Mouse (Mus musculus): ENCODE measurements around the gene Lrrc71. TPM values are rescaled to one million over a fixed set of nuclear protein-coding genes. Genes with fewer than 3 reads are reported as not detected.

Lrrc71 gene
- polyA plus RNA-seq, 1 experiment from 2014 or later: 0.40 TPM

DNA sequence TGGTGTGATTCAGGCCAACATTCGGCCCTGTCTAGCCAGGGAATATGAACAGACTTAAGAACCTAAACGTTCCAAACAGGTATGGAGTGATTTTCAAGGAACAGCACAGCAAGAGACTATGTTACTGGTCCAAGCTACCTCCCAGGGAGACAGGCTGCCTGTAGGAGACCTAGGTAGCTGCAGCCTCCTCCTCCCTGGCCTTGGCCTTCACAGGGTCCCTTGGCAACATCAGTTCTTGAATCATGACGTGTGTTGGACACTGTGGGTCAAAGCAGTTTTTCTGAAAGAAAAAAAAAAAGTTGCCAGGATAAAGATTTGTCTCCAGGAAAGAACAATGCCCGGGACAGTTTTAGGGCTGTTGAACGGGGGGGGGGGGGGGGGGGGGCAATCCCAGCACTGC is 9.5 kb downstream of the Lrrc71 start:
- WGBS: 71% methylated on average over 5 of the region's 5 CpGs
- H3K36me3 ChIP-seq: peaks cover 60% of the 10 kb centered on the region
- ATAC-seq (ENCODE audit: low read depth): no peak
- no peaks in the 10 kb centered on the region for H3K9me3 ChIP-seq
- H3K4me1 ChIP-seq (replicated peaks): no peaks in the 10 kb centered on the region
- no peak overlapping the region for H3K4me3 ChIP-seq
- no peak overlapping the region for H3K27ac ChIP-seq (replicated peaks)
- no peaks in the 10 kb centered on the region for H3K27me3 ChIP-seq
- H3K4me2 ChIP-seq: no peak overlapping the region
- H3K9ac ChIP-seq: no peak overlapping the region

DNA sequence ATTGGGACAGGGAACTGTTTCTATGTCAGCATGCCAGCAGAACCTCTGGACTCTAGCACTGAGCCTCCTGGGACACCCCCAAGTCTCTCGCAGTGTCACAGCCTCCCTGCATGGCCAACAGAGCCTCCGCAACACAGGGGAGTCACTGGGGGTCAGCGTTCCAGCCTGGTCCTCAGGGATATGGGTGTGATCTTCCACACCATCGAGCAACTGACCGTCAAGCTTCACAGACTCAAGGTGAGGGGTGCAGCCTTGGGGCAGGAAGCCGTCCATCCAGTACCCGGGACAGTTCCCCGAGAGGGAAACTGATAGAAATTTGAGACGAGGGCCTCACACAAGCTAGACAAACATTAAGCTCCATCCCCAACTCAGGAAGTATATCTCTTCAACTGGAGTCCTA is 13.1 kb downstream of the Lrrc71 start:
- Histone ChIP-seq H3K4me1 (replicated peaks) (no peaks in the 10 kb centered on the region), H3K4me2 (no peak overlapping the region), H3K9ac (no peak overlapping the region), H3K27ac (replicated peaks) (no peak overlapping the region), H3K36me3 (peaks cover 91% of the 10 kb centered on the region), H3K4me3 (no peak overlapping the region), H3K9me3 (no peaks in the 10 kb centered on the region), H3K27me3 (no peaks in the 10 kb centered on the region)
- no peak for ATAC-seq (ENCODE audit: low read depth)
- WGBS: 87% methylated on average over 9 of the region's 9 CpGs

DNA sequence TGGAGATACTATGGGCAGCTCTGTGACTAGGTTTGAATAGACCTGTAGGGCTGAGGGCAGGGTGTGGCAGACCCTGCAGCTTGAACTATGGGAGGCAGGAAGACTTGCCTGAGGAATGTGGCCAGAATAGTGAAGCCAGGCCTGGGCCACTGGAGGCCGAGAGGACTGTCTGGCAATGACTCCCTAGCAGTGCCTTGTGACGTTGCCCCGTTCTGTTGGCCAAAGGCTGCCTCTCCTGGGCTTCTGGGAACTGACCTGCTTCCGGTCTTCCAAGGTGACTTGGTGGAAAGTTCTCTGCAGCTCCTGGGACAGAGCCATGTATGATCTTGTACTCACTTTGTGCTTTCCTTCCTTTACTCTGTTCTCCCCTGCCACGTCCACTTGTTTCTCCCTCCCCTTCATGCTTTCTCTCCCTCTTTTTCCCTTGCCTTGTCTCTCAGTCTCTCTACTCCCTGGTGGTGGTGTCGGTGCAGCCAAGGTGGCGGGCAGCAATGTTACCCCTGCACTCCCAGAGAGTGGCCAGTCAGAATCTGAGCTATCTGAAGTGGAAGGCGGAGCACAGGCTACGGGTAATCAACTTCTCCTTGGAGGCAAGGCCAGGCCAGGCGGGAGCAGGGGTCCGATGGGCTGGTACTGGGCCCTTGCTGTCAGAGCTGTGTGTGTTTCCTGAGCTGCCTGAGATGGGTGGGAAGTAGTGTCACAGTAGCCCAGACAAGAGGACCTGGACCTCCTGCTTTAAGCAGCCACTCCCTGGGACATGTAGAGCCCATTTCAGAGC is 14.3 kb downstream of the Lrrc71 start:
- H3K9me3 ChIP-seq: no peaks in the 10 kb centered on the region
- ATAC-seq (ENCODE audit: low read depth): no peak
- 86% methylated on average over 11 of the region's 11 CpGs for WGBS

DNA sequence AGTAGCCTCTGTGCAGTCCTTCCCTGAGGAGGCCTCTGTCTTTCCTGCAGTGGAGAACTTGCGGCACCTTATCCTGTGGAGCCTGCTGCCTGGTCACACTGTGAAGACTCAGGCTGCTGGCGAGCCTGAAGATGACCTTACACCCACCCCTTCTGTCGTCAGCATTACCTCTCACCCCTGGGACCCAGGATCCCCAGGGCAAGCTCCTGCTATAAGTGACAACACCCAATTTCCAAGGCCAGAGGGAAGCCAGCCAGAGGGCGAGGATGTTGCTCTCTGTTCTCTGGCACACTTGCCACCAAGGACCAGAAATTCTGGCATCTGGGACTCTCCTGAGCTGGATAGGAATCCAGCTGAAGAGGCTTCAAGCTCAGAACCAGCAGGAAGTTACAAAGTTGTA is 15.3 kb downstream of the Lrrc71 start:
- no peaks in the 10 kb centered on the region for H3K4me1 ChIP-seq (replicated peaks)
- WGBS: 90% methylated on average over 4 of the region's 4 CpGs
- no peaks in the 10 kb centered on the region for H3K27me3 ChIP-seq
- H3K27ac ChIP-seq (replicated peaks): no peak overlapping the region
- H3K4me3 ChIP-seq: no peak overlapping the region
- no peaks in the 10 kb centered on the region for H3K9me3 ChIP-seq
- H3K9ac ChIP-seq: no peak overlapping the region
- no peak for ATAC-seq (ENCODE audit: low read depth)
- no peak overlapping the region for H3K4me2 ChIP-seq
- H3K36me3 ChIP-seq: peaks cover 99% of the 10 kb centered on the region

More for the DNA sequence above, 14.3 kb downstream of the Lrrc71 start:
- Histone ChIP-seq H3K27me3 (no peaks in the 10 kb centered on the region), H3K36me3 (peaks cover 97% of the 10 kb centered on the region), H3K4me1 (replicated peaks) (no peaks in the 10 kb centered on the region), H3K4me2 (no peak overlapping the region), H3K9ac (no peak overlapping the region), H3K27ac (replicated peaks) (no peak overlapping the region), H3K4me3 (no peak overlapping the region)

DNA sequence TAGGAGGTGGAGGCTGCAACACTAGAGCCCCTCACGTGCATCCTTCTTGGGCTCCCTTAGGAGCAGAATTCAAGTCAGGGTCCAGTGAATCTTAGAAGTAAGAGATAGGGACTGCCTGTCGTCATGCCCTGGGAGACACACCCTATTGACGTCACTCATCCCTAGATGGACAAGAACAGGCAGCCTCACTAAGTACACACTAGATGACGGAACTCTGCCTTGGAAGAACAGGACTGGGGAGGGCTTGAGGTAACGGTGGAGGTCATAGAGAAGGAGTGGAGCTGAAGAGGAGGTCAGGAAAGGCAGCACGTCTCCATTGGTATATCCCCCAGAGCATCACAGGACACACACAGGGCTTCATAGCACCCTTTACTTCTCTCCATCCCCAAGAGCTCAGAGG is 19.7 kb downstream of the Lrrc71 start:
- H3K4me2 ChIP-seq: no peak overlapping the region
- no peak for ATAC-seq (ENCODE audit: low read depth)
- WGBS: 90% methylated on average over 6 of the region's 6 CpGs
- no peak overlapping the region for H3K4me3 ChIP-seq
- no peaks in the 10 kb centered on the region for H3K9me3 ChIP-seq
- H3K36me3 ChIP-seq: peaks cover 98% of the 10 kb centered on the region
- no peaks in the 10 kb centered on the region for H3K4me1 ChIP-seq (replicated peaks)
- no peak overlapping the region for H3K27ac ChIP-seq (replicated peaks)
- no peak overlapping the region for H3K9ac ChIP-seq
- H3K27me3 ChIP-seq: no peaks in the 10 kb centered on the region

DNA sequence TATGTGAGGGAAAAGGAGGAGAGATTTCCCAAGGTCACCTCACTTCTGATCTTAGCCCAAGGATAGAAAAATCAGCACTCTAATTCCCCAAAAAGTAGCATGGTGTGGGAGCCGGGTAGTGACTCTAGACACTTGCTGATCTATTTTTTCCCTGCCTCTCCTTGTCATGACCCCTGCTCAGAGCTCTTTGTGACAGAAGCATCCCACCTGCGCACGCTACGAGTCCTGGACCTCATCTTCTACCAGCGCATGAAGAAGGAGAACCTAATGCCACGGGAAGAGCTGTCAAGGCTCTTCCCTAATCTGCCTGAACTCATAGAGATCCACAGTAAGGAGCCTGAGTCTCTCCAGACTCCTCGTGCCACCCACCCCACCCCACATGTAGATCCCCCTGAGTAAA is 22.2 kb downstream of the Lrrc71 start:
- H3K36me3 ChIP-seq: peaks cover 98% of the 10 kb centered on the region
- H3K9me3 ChIP-seq: no peaks in the 10 kb centered on the region
- no peak overlapping the region for H3K4me3 ChIP-seq
- H3K4me2 ChIP-seq: no peak overlapping the region
- H3K4me1 ChIP-seq (replicated peaks): no peaks in the 10 kb centered on the region
- no peak for ATAC-seq (ENCODE audit: low read depth)
- H3K9ac ChIP-seq: no peak overlapping the region
- H3K27ac ChIP-seq (replicated peaks): no peak overlapping the region
- no peaks in the 10 kb centered on the region for H3K27me3 ChIP-seq
- WGBS: 96% methylated on average over 7 of the region's 7 CpGs

DNA sequence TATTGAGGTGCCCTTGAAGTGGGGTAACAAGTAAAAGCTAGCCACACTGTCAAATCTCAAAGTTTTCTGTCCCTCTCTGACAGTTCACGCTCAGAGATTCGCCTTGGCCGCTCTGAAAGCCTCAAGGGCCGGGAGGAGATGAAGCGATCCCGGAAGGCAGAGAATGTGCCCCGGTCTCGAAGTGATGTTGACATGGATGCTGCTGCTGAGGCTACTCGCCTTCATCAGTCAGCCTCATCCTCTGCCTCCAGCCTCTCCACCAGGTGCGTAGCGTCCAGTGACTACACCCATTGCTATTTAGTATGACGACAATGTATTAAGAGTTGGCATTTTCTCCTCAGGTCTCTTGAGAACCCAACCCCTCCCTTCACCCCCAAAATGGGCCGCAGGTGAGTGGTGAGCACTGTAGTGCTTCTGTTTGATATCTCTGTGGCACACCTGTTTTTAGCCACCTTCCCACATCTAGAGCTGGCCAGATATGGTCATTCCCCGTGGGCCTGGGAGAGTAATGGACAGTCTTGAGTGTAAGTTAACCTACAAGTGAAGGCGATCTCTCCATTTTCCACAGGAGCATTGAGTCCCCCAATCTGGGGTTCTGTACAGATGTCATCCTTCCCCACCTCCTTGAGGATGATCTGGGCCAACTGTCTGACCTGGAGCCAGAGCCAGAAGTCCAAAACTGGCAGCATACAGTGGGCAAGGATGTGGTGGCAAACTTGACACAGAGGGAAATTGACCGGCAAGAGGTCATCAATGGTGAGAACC is 22.8 kb downstream of the Lrrc71 start:
- no peak for ATAC-seq (ENCODE audit: low read depth)
- 98% methylated on average over 16 of the region's 16 CpGs for WGBS

DNA sequence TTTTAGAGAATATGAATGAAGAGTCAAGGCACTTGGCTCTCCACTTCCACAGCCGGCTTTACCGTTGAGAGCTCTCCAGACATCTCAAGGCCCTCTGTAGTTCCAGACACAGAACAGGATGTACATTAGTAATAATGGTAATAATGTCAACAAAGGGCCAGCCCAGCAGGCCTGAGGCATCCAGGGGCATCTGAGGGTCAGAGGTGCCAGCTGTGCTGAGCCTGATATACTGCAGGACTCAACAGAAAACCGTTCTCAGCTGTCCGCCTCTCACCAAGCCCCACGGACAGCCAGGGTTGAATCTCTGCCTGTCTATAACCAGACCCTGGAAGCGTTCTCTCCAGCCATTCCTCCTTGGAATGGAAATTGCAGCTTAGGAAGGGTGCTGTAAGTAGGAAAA is 23.9 kb downstream of the Lrrc71 start:
- H3K36me3 ChIP-seq: peaks cover 94% of the 10 kb centered on the region
- no peaks in the 10 kb centered on the region for H3K9me3 ChIP-seq
- no peak overlapping the region for H3K9ac ChIP-seq
- H3K4me3 ChIP-seq: no peak overlapping the region
- H3K4me2 ChIP-seq: no peak overlapping the region
- no peaks in the 10 kb centered on the region for H3K27me3 ChIP-seq
- ATAC-seq (ENCODE audit: low read depth): no peak
- no peaks in the 10 kb centered on the region for H3K4me1 ChIP-seq (replicated peaks)
- WGBS: 65% methylated on average over 6 of the region's 6 CpGs
- H3K27ac ChIP-seq (replicated peaks): no peak overlapping the region

More for the DNA sequence above, 22.8 kb downstream of the Lrrc71 start:
- no peak overlapping the region for H3K4me3 ChIP-seq
- no peak overlapping the region for H3K9ac ChIP-seq
- H3K27me3 ChIP-seq: no peaks in the 10 kb centered on the region
- no peak overlapping the region for H3K27ac ChIP-seq (replicated peaks)
- peaks cover 98% of the 10 kb centered on the region for H3K36me3 ChIP-seq
- H3K4me1 ChIP-seq (replicated peaks): no peaks in the 10 kb centered on the region
- H3K4me2 ChIP-seq: no peak overlapping the region
- H3K9me3 ChIP-seq: no peaks in the 10 kb centered on the region

DNA sequence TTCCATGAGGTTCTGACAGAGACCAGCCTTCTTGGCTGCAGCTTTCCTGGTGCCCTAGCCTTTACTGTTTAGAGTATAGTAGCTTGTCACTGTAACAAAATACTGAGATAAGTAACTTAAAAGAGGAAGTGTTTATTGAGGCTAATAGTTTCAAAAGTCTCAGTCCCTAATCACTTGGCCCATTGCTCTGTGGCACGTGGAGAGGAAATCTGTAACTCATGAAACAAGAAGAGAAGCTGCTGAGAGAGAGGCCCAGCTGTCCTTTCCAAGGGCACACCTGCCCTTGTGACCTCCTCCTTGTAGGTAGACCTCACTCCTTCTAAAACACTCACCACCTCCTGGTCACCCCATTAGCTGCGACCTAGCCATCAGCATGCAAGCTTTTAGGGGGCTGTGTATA is 29.9 kb downstream of the Lrrc71 start:
- Histone ChIP-seq H3K4me1 (replicated peaks) (no peaks in the 10 kb centered on the region), H3K4me2 (no peak overlapping the region), H3K27ac (replicated peaks) (no peak overlapping the region), H3K9me3 (no peaks in the 10 kb centered on the region), H3K36me3 (peaks cover 95% of the 10 kb centered on the region), H3K9ac (no peak overlapping the region), H3K27me3 (no peaks in the 10 kb centered on the region), H3K4me3 (no peak overlapping the region)
- ATAC-seq (ENCODE audit: low read depth): no peak
- 94% methylated on average over 2 of the region's 2 CpGs for WGBS

Other genes starting within 250 kb of the Lrrc71 start
- gene Etv3, start 223.2 kb downstream of the Lrrc71 start, polyA plus RNA-seq (2015; fragmentation: Nextera tagmentation; extraction: Ambion mirVana): 10.4 and 10.8 TPM in 2 replicates
- 21.3 and 22.0 TPM in 2 replicates for gene Arhgef11, start 131.1 kb downstream of the Lrrc71 start, polyA plus RNA-seq (2015; fragmentation: Nextera tagmentation; extraction: Ambion mirVana)
- gene Ntrk1, start 46.5 kb upstream of the Lrrc71 start, polyA plus RNA-seq (2015; fragmentation: Nextera tagmentation; extraction: Ambion mirVana): 219 and 314 TPM in 2 replicates
- 3.4 and 5.4 TPM in 2 replicates for gene Insrr, start 48.3 kb upstream of the Lrrc71 start, polyA plus RNA-seq (2015; fragmentation: Nextera tagmentation; extraction: Ambion mirVana)
- gene Pear1, start 75.7 kb upstream of the Lrrc71 start, polyA plus RNA-seq (2015; fragmentation: Nextera tagmentation; extraction: Ambion mirVana): 13.1 and 13.3 TPM in 2 replicates
- not detected in 2 replicates for gene Sh2d2a, start 98.1 kb upstream of the Lrrc71 start, polyA plus RNA-seq (2015; fragmentation: Nextera tagmentation; extraction: Ambion mirVana)
- 16.6 and 17.7 TPM in 2 replicates for gene Prcc, start 137.0 kb upstream of the Lrrc71 start, polyA plus RNA-seq (2015; fragmentation: Nextera tagmentation; extraction: Ambion mirVana)
- 186 and 218 TPM in 2 replicates for gene Hdgf, start 157.7 kb upstream of the Lrrc71 start, polyA plus RNA-seq (2015; fragmentation: Nextera tagmentation; extraction: Ambion mirVana)
- 69.5 and 73.0 TPM in 2 replicates for gene Mrpl24, start 170.9 kb upstream of the Lrrc71 start, polyA plus RNA-seq (2015; fragmentation: Nextera tagmentation; extraction: Ambion mirVana)
- 36.2 and 41.4 TPM in 2 replicates for gene Isg20l2, start 181.7 kb upstream of the Lrrc71 start, polyA plus RNA-seq (2015; fragmentation: Nextera tagmentation; extraction: Ambion mirVana)
- 20.1 and 22.2 TPM in 2 replicates for gene Rrnad1, start 182.1 kb upstream of the Lrrc71 start, polyA plus RNA-seq (2015; fragmentation: Nextera tagmentation; extraction: Ambion mirVana)
- gene Crabp2, start 200.0 kb upstream of the Lrrc71 start, polyA plus RNA-seq (2015; fragmentation: Nextera tagmentation; extraction: Ambion mirVana): 193 and 205 TPM in 2 replicates
- 44.1 and 47.1 TPM in 2 replicates for gene Nes, start 222.5 kb upstream of the Lrrc71 start, polyA plus RNA-seq (2015; fragmentation: Nextera tagmentation; extraction: Ambion mirVana)

Measured in neural tube, embryonic 13.5 days (tissue).